Mouse (Mus musculus) lung, postnatal 10 days (tissue): ENCODE results near the gene Uqcc2.

ENCODE experiments used
- DNase-seq: peaks from one replicate; pipeline ENCODE4 v3.0.0; 2021

Gene Uqcc2

DNA sequence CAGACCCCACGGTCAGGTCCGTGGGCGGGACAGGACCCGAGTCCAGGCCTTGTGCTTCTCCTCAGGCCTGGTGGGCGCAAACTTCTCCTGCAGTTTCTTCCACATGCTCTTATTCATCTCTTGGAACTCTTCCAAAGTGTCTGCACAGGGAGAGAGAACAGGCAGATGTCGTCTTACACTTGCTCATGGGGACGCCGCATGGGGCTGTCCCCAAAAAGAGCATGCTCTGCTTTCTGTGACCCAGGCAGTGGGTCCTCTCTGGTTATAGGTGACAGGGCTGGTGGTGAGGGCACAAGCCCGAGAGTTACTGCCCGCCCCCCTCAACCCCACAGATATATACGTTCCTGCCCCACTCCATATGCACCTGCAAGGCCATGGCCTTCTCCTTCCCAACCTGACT, 11.0 kb downstream of the Uqcc2 start:
- no peak for DNase-seq

DNA sequence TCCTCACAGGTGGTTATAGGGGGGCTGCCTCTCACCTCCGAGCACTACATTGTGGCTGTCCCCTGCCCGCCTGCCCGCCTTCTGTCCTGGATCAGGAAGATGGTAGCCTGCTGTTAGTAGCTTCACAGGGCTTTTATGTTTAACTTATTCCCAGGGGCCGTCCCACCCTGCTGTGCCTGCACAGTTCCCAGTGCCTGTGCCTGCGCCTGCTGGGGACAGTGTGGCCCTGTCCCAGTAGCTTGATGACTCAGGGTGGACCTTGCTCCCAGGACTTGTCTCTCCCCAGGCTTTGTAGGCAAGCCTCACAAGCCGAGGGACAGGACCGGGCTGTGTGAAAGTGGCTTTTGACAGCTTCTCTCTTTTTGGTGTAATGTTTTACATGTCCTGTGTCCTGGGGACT, 11.9 kb downstream of the Uqcc2 start:
- no peak for DNase-seq

DNA sequence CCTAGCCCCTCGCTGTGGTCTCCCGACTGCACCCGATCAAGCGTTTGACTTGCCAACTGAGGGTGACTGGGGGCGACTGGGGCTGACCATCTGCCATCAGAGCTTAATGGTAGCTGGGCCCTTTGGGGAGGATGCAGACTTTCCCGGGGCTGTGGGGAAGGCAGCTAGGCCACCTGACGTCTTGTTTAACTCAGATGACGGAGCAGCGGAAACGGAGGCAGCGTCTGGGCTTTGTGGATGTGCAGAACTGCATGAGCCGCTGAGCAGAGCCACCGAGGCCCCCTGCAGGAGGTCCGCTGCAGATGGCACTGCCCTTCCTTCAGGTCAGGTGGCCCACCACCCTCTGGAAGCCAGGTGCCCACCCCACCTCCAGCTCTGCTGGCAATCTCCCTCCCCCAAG, 12.4 kb downstream of the Uqcc2 start:
- DNase-seq = no peak

DNA sequence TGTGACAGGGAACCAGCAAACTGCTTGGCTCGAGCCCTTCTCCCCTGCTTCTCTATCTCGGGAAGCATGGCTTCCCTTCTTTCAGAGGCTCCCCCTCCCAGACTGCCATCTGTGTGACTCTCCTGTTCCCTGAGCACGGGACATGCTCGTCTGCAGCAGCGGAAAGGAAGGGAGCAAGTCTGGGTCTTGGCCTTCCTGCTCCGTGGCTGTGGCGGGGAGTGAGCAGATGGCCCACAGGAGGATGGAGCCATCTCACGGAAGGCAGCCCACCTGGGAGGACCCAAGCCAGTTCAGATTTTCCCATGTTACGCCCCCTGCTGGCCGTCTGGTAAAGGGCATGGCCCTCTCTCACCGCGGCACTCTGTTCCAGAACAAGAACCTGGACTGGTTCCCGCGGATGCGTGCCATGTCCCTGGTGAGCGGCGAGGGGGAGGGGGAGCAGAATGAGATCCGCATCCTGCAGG, 13.1 kb downstream of the Uqcc2 start:
- peak; percentile 86 for DNase-seq

DNA sequence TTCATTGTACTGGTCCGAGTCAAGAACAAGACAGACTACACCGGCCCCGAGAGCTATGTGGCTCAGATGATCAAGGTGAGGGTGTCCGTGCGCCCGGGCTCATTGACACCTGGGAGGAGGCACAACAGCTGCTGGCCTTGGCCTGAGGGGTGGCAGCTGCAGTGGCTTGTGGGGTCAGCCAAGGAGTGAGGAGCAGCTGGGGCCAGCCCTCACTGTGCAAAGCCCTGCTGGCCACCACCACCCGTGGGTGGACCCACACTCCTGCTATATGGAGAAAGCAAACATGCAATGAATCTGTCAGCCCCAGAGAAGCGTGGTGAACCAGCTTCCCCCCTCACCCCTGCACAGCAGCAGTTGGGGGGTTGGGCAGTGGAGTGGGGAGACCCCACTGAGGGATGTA, 13.8 kb downstream of the Uqcc2 start:
- DNase-seq = peak; percentile 50

DNA sequence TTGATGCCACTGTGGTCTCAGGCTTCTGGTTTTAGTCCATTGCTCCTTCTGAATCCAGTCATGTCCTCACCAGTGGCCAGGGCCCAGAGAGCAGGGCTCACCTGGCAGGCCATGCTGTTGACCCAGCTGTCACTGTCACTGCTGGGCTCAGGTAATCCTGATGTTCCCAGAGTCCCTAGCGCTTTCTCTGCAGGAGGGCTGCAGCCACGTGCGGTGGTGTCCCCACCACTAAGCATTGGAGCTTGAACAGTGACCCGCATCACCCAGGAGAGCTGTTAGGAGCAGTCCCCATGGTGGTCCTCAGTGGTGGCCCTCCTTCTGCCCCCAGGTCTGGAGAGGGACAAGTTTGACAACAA, 14.2 kb downstream of the Uqcc2 start:
- no peak for DNase-seq

DNA sequence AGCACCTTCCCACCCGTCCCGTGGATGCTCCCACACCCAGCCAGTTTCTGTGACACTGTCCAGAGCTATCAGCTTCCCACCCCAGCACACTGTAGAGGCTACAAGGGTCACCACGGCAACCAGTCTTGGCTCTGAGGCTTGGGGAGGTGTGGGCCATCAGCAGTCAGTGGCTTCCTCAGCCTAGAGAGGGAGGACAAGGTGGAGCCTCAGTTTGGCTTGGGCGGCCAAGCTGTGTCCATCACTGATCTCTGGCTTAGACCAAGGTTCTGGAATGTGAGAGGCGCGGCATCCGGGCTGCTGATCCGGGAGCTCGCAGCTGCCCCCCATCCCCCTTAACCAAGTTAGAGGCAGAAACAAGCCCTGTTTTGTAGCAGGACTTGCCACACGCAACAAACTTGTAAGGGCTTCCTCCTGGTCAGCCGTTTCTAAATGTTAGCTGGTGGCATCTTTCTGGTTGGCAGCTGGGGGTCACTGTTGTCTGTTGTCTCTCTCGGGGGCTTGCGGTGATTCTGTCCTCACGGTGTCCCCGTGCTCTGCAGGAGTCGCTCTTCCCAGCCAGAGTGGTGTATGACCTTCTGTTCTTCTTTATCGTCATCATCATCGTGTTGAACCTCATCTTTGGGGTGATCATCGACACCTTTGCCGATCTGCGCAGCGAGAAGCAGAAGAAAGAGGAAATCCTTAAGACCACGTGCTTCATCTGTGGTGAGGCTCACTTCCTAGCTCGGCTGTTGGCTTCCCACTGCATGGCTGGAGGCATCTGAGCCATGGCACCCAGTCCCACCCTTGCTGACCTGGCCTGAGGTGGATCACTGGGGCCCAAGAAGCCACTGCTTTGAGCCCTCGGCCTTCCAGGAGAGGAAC, 14.8 kb downstream of the Uqcc2 start:
- DNase-seq = peak; percentile 74

DNA sequence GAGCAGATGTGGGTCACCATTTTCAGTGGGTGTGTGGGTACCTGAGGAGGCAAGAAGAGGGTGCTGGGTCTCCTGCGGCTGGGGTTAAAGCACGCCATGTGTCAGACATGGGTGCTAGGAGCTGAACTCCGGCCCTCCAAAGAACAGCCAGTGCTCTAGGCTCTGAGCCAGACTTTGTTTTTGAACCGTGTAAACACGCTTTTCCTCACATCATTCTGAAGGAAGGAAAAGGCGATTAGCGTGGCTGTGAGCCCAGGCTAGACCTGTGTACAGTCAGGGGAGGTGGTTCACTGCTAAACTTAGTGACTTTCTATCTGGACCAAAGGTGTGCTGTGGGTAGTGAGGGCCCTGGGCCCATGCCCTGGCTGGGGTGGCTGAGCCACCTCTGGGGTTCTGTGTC, 23.6 kb downstream of the Uqcc2 start:
- peak; percentile 74 for DNase-seq

DNA sequence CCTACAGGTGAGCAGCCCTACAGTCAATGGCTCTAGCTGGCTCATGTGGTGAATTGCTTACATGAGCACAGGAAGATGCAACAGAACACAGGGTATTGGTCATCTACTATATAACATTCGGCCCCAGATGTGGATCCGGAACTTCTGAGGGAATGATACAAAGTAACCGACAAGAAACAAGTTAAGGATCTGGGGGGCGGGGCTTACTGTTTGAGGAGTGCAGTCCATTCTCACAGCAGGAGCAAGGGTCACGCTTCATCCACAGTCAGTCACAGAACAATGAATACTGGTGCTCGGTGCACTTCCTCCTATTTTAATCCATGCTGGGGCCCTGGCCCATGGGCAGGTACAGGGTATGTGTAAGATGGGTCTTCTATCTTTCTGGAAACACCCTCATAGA, 25.8 kb downstream of the Uqcc2 start:
- DNase-seq = no peak

DNA sequence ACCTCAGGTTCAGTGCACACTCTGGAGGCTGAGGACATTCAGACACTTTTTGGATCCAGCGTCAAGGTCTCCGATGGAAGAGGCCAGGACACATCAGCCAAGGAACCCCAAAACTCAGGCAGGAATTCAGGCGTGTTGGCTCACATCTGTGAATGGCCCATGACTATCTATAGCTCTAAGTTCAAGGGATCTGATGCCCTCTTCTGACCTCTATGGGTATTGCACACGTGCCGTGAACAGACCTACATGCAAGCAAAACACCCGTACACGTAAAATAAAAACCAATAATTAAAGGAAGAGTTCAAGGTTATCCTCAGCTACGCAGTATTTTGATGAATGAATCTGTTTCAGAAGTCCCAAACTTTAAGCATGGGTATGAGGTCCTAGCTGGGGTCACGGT, 27.0 kb downstream of the Uqcc2 start:
- peak; percentile 44 for DNase-seq

DNA sequence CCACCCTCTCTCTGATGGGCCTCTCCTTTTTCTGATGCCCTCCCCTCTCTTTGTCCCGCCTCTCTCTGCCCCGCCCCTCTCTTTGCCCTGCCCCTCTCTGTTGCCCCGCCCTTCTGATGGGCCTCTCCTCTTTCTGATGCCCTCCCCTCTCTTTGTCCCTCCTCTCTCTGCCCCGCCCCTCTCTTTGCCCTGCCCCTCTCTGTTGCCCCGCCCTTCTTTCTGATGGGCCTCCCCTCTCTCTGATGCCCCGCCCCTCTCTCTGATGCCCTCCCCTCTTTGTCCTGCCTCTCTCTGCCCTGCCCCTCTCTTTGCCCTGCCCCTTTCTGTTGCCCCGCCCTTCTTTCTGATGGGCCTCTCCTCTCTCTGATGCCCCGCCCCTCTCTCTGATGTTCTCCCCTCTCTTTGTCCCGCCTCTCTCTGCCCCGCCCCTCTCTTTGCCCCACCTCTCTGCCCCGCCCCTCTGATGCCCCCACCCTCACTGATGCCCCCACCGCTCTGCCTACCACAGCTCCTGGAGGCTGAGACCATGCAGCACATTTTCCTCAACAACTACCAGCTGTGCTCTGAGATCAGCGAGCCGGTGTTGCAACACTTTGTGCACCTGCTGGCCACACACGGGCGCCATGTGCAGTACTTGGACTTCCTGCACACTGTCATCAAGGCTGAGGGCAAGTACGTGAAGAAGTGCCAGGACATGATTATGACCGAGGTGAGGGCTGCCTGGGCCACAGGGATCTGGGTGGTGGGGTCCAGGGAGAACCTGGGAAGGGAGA, 27.8 kb downstream of the Uqcc2 start:
- DNase-seq = peak; percentile 26

DNA sequence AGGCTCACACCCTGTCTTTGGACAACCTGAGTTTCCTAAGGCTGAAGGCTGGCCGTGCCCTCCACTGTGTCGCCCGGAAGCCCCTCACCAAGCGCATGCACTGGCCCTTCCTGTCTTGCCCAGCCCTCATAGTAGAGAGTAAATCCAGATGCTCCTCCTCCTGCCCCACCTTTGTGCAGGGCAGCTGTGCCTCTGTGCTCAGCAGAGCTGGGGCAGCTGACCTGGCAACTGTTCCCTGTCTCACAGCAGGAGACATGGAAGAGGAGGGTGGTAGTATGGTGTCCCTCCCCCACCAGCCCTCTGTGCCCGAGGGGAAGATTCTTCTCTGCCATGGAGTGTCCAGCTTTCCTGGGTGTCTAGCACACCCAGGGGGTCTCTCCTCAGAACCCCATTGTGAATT, 32.0 kb downstream of the Uqcc2 start:
- no peak for DNase-seq

DNA sequence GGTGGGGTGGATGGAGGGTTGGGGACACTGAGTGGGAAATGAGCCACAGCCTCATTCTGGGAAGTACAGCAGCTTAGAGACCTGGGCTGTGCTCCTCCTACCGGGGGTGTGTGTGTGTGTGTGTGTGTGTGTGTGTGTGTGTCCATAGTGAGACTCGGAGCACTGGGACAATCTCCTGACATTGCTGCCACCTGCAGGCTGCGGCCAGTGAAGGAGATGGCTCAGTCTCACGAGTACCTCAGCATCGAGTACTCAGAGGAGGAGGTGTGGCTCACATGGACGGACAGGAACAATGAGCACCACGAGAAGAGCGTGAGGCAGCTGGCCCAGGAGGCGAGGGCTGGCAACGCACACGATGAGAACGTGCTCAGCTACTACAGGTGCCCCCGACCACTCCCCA, 38.0 kb downstream of the Uqcc2 start:
- peak; percentile 72 for DNase-seq

DNA sequence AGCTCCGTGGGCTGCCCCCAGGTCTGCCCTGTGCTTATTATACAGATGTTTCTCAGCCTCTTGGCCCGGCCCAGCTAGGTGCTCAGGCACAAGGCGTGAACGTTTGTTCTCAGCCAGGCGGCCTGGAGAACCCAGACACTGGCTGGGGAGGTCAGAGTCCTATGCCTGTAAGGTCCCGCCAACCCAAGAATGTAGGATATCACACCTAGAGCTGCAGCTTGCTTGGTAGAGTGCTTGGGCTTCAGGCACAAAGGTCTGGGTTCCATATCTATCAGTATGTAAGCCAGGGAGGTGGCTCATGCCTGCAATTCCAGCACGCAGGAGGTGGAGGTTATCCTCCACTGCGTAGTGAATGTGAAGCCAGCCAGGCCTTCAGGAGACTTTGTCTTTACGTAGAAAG, 43.6 kb downstream of the Uqcc2 start:
- no peak for DNase-seq

DNA sequence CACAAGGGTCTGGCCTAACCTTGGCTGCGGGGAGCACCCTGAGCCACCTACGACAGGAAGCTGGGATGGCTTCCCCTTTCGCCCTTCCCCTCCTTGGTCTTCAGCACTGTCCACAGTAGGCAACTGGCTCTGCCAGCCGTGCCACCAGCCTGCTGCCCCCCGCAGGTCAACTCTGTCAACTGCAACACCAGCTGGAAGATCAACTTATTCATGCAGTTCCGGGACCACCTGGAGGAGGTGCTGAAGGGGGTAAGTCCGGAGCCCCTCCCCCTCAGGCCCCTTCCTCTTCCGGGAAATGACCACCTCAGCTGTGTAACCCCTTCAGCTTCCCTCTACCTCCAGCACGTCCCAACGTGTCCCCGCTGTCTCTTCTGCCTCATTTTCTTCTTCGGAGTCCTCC, 46.3 kb downstream of the Uqcc2 start:
- DNase-seq = peak; percentile 38

DNA sequence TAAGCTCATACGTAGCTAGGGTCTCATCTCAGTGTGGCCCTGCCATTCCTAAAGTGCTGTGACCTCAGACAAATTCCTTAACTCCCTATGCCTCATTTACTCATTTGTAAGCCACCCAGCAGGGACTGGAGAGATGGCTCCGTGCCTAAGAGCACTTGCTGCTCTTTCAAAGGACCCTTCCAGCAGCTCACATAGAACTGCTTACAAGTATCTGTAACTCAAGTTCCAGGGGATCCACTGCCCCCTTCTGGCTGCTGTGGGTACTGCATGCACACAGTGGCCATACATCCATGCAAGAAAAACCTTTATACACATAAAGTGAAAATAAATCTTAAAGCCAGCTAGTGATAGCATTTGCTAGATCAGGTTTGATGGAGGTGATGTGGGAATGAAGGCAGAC, 48.0 kb downstream of the Uqcc2 start:
- peak; percentile 75 for DNase-seq

DNA sequence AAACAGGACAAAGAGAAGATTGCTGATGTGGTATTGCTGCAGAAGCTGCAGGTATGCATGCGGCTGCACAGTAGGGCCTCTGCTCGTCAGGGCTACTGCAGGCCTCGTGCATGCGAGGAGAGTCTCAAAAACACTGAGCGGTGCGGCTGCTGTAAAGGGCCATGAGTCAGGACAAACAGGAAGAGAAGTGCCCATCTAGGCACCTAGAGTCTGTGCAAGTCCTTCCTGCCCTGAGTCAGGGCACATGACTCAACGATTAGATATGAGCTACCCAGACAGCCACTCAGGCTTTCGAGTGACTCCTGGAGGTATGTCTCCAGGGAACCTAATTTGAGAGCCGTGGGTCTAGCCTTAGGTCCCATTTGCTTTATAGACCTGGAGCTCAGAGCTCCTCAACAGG, 50.1 kb downstream of the Uqcc2 start:
- DNase-seq = no peak

DNA sequence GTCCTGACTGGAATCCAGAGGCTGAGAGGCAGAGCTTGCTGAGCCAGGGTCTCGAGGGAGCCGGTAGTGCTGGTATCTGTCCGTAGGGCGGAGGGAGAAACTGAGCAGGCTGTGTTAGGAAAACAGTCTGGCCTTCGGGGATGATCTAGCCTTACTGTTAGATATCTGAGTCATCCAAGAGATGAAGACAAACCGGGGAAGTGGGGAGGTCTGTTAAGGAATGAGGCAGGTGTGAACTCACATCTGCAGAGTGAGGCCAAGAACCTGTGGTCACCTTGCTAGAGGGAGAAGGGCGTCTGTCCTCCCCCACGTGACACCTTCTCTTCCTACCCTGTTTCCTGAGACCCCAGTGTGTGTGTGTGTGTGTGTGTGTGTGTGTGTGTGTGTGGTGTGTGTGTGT, 50.9 kb downstream of the Uqcc2 start:
- no peak for DNase-seq

DNA sequence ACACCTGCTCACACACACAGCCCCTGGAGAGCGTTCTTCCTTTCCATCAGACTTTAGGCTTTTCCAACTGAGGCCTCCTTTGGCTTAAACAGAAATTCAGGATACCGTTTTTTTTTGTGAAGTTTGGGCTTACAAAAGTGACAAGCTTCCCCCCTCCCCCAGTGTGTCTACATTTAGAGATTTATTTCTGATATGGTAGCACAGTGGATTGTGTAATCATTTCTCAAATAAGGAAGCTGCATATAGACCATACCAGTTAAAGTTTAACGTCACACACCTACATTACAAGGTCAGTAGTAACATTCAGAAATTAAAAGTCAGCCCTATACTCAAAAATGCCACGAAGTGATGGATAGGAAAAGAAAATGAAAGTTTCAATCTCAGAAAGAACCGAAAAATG, 51.8 kb downstream of the Uqcc2 start:
- DNase-seq = no peak

DNA sequence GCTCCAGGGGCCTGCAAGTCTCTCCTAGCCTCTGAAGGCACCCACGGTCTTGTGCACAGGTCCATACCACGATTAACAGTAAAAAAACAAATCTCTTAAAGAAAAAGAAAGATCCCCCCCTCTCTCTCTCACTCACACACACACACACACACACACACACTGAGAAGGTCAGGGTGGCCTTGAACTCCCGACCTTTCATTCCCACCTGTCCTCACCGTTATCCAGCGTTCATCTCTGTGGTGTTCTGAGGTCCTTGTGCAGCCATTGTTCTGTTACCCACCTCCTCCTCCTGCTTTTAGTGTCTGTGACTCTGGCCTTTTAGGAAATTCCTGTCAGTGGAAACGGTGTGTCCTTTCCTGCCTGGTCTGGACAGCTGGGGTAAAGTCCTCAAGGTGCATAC, 55.2 kb downstream of the Uqcc2 start:
- DNase-seq = no peak

DNA sequence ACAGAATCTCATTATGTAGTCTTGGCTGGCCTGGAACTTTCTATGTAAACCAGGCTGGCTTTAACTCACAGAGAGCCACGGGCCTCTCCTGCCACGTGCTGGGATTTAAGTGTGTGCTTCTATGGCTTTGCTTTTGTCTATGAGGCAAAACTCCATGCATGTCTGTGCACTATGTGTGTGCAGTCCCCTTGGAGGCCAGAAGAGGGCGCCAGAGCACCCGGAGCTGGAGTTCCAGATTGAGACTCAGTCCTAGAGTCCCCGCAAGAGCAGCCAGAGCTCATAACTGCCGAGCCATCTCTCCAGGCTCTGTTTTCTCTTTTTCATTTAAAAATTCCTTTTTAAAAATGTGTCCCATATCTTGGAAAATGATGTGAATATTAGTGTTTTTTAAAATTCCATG, 55.8 kb downstream of the Uqcc2 start:
- DNase-seq = no peak

DNA sequence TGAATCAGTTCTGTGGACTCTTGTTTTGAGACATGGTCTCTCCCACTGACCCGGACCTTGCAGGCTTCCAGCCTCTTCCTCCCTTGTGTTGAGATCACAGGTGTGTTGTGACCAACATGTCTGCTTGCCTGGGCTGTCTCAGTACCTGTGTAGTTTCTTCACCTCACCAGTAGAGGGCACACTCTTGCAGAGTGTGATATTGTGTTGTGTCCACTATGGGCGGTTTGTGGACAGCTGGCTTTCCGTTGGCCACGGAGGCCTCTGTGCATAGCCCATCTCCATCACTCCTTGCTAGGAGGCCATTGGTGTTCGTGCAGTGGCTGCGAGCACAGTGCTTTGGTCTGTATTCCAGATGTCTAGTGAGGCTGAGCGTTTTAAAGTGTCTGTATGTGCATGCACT, 56.6 kb downstream of the Uqcc2 start:
- DNase-seq = no peak

DNA sequence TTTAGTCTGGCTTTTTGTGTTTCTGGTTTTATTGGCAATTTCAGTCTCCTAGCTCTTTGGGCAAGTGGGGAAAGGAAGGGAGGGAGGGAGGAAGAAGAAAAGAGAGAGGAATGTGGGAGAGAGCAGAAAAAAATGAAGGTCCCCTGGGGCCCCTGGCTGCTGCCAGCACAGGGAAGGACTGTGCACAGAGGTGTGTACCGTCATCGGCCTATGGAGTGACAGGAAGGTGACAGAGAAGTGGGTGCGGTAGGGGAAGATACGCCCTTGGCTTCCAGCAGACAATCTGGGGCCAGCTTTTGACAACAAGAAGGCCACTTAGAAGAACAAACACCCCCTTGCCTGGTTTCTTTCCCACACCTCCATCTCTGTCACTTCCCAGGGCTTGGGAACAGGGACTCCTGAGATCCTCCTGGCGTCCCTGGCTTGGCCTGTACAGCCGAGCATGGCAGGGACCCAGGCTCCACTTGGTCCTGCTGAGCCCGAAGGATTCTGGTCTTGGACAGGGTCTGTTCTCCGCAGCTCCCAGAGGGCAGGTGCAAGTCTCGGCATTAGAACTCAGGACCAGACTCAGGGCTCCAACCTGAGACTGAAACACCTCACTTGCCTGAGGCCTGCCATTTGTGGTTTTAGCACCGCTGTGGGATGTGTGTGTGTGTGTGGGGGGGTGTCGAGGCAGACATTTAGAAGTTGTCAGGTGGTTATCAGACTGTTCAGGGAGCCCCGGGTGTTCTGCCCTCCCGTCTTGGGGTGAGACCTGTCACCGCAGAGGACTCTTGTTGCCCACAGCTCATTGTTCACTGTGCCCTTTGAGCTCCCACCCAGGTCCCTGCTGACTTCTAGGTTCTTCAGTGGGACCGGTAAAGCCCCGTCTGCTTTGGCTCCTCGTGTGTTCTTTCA, 58.6 kb downstream of the Uqcc2 start:
- DNase-seq = no peak
